Mouse (Mus musculus): Measurements from ENCODE around the gene Gm10300. TPM values are rescaled to one million over a fixed set of nuclear protein-coding genes. Genes with fewer than 3 reads are reported as not detected.
A peak's percentile ranks its signal among the peaks of the same experiment; 100 is the strongest.

Gene Gm10300
- not detected in 2 replicates for polyA plus RNA-seq (2015; fragmentation: Nextera tagmentation; extraction: Ambion mirVana)

GRCm38 (mm10) chr4:132074077-132074932, at the start of gene Gm10300:
Gene Gm10300, plus strand, starts transcription at chr4:132074697.
- ATAC-seq: peak; percentile 44
- no peaks in the 10 kb centered on the region for H3K9me3 ChIP-seq (ENCODE audit: control insufficient read depth, low read length)
- no peaks in the 10 kb centered on the region for H3K27me3 ChIP-seq (replicated peaks; ENCODE audit: control insufficient read depth, insufficient read depth, low read length)
- H3K27ac ChIP-seq (ENCODE audit: low read length): peak within 1 kb of the TSS; percentile 84
- H3K4me2 ChIP-seq (ENCODE audit: low read depth, low read length): peak within 1 kb of the TSS; percentile 91
- H3K9ac ChIP-seq (ENCODE audit: low read depth, low read length): peak within 1 kb of the TSS; percentile 90
- 1% methylated on average over 42 of the region's 42 CpGs for WGBS
- H3K4me1 ChIP-seq (ENCODE audit: control insufficient read depth, insufficient read depth, low read length): peaks cover 16% of the 10 kb centered on the region; the same call in 1 of the 2 replicates
- H3K36me3 ChIP-seq (ENCODE audit: control insufficient read depth, insufficient read depth, low read length): no peaks in the 10 kb centered on the region
- peak within 1 kb of the TSS; percentile 91 for H3K4me3 ChIP-seq (ENCODE audit: low read length)

- ATAC-seq: no peak
- Histone ChIP-seq H3K27ac (ENCODE audit: low read length) (no peak overlapping the region), H3K27me3 (replicated peaks; ENCODE audit: control insufficient read depth, insufficient read depth, low read length) (no peaks in the 10 kb centered on the region), H3K4me3 (ENCODE audit: low read length) (no peak overlapping the region), H3K36me3 (ENCODE audit: control insufficient read depth, insufficient read depth, low read length) (no peaks in the 10 kb centered on the region), H3K4me2 (ENCODE audit: low read depth, low read length) (no peak overlapping the region), H3K9ac (ENCODE audit: low read depth, low read length) (no peak overlapping the region), H3K4me1 (ENCODE audit: control insufficient read depth, insufficient read depth, low read length) (no peaks in the 10 kb centered on the region), H3K9me3 (ENCODE audit: control insufficient read depth, low read length) (no peaks in the 10 kb centered on the region)
- 60% methylated on average over 2 of the region's 2 CpGs for WGBS
Observed at GRCm38 (mm10) chr4:132025264-132025663, 49.2 kb upstream of the Gm10300 start.

GRCm38 (mm10) chr4:132025738-132026527, 48.6 kb upstream of the Gm10300 start:
- Histone ChIP-seq H3K36me3 (ENCODE audit: control insufficient read depth, insufficient read depth, low read length) (no peaks in the 10 kb centered on the region), H3K9me3 (ENCODE audit: control insufficient read depth, low read length) (no peaks in the 10 kb centered on the region), H3K27ac (ENCODE audit: low read length) (no peak overlapping the region), H3K4me2 (ENCODE audit: low read depth, low read length) (no peak overlapping the region), H3K27me3 (replicated peaks; ENCODE audit: control insufficient read depth, insufficient read depth, low read length) (no peaks in the 10 kb centered on the region), H3K4me1 (ENCODE audit: control insufficient read depth, insufficient read depth, low read length) (no peaks in the 10 kb centered on the region), H3K4me3 (ENCODE audit: low read length) (no peak overlapping the region), H3K9ac (ENCODE audit: low read depth, low read length) (no peak overlapping the region)
- no peak for ATAC-seq
- WGBS: 39% methylated on average over 5 of the region's 5 CpGs

GRCm38 (mm10) chr4:132027167-132027566, 47.3 kb upstream of the Gm10300 start:
- Histone ChIP-seq H3K4me2 (ENCODE audit: low read depth, low read length) (no peak overlapping the region), H3K27me3 (replicated peaks; ENCODE audit: control insufficient read depth, insufficient read depth, low read length) (no peaks in the 10 kb centered on the region), H3K4me3 (ENCODE audit: low read length) (no peak overlapping the region), H3K4me1 (ENCODE audit: control insufficient read depth, insufficient read depth, low read length) (no peaks in the 10 kb centered on the region), H3K36me3 (ENCODE audit: control insufficient read depth, insufficient read depth, low read length) (no peaks in the 10 kb centered on the region), H3K9me3 (ENCODE audit: control insufficient read depth, low read length) (no peaks in the 10 kb centered on the region), H3K27ac (ENCODE audit: low read length) (no peak overlapping the region), H3K9ac (ENCODE audit: low read depth, low read length) (no peak overlapping the region)
- WGBS: 81% methylated on average over 6 of the region's 6 CpGs
- ATAC-seq: no peak

GRCm38 (mm10) chr4:132027806-132028205, 46.7 kb upstream of the Gm10300 start:
- Histone ChIP-seq H3K36me3 (ENCODE audit: control insufficient read depth, insufficient read depth, low read length) (no peaks in the 10 kb centered on the region), H3K4me2 (ENCODE audit: low read depth, low read length) (no peak overlapping the region), H3K27ac (ENCODE audit: low read length) (no peak overlapping the region), H3K4me1 (ENCODE audit: control insufficient read depth, insufficient read depth, low read length) (no peaks in the 10 kb centered on the region), H3K4me3 (ENCODE audit: low read length) (no peak overlapping the region), H3K9ac (ENCODE audit: low read depth, low read length) (no peak overlapping the region), H3K9me3 (ENCODE audit: control insufficient read depth, low read length) (no peaks in the 10 kb centered on the region), H3K27me3 (replicated peaks; ENCODE audit: control insufficient read depth, insufficient read depth, low read length) (no peaks in the 10 kb centered on the region)
- no peak for ATAC-seq
- WGBS: 95% methylated on average over 1 of the region's 1 CpGs

GRCm38 (mm10) chr4:132029851-132030741, 44.4 kb upstream of the Gm10300 start:
- Histone ChIP-seq H3K9ac (ENCODE audit: low read depth, low read length) (no peak overlapping the region), H3K9me3 (ENCODE audit: control insufficient read depth, low read length) (no peaks in the 10 kb centered on the region), H3K27ac (ENCODE audit: low read length) (no peak overlapping the region), H3K4me2 (ENCODE audit: low read depth, low read length) (no peak overlapping the region), H3K36me3 (ENCODE audit: control insufficient read depth, insufficient read depth, low read length) (no peaks in the 10 kb centered on the region), H3K27me3 (replicated peaks; ENCODE audit: control insufficient read depth, insufficient read depth, low read length) (no peaks in the 10 kb centered on the region), H3K4me3 (ENCODE audit: low read length) (no peak overlapping the region), H3K4me1 (ENCODE audit: control insufficient read depth, insufficient read depth, low read length) (no peaks in the 10 kb centered on the region)
- WGBS: 62% methylated on average over 10 of the region's 10 CpGs
- no peak for ATAC-seq

GRCm38 (mm10) chr4:132033183-132033582, 41.3 kb upstream of the Gm10300 start:
- Histone ChIP-seq H3K9me3 (ENCODE audit: control insufficient read depth, low read length) (no peaks in the 10 kb centered on the region), H3K4me3 (ENCODE audit: low read length) (no peak overlapping the region), H3K27me3 (replicated peaks; ENCODE audit: control insufficient read depth, insufficient read depth, low read length) (no peaks in the 10 kb centered on the region), H3K4me2 (ENCODE audit: low read depth, low read length) (no peak overlapping the region), H3K4me1 (ENCODE audit: control insufficient read depth, insufficient read depth, low read length) (0 out of 2 replicates have a peak, but pooled peaks cover 3% of the 10 kb centered on the region), H3K36me3 (ENCODE audit: control insufficient read depth, insufficient read depth, low read length) (no peaks in the 10 kb centered on the region), H3K9ac (ENCODE audit: low read depth, low read length) (no peak overlapping the region), H3K27ac (ENCODE audit: low read length) (no peak overlapping the region)
- ATAC-seq: no peak
- WGBS: 92% methylated on average over 1 of the region's 1 CpGs

- ATAC-seq: no peak
- H3K36me3 ChIP-seq (ENCODE audit: control insufficient read depth, insufficient read depth, low read length): no peaks in the 10 kb centered on the region
- no peak overlapping the region for H3K4me2 ChIP-seq (ENCODE audit: low read depth, low read length)
- 0 out of 2 replicates have a peak, but pooled peaks cover 3% of the 10 kb centered on the region for H3K4me1 ChIP-seq (ENCODE audit: control insufficient read depth, insufficient read depth, low read length)
- no peaks in the 10 kb centered on the region for H3K27me3 ChIP-seq (replicated peaks; ENCODE audit: control insufficient read depth, insufficient read depth, low read length)
- no peak overlapping the region for H3K4me3 ChIP-seq (ENCODE audit: low read length)
- H3K9ac ChIP-seq (ENCODE audit: low read depth, low read length): no peak overlapping the region
- WGBS: 71% methylated on average over 2 of the region's 2 CpGs
- H3K27ac ChIP-seq (ENCODE audit: low read length): no peak overlapping the region
- H3K9me3 ChIP-seq (ENCODE audit: control insufficient read depth, low read length): no peaks in the 10 kb centered on the region
Observed at GRCm38 (mm10) chr4:132034242-132034641, 40.3 kb upstream of the Gm10300 start.
